Mouse (Mus musculus) lung, postnatal 0 days (tissue): ENCODE measurements around the gene Sgce.

Source experiments
- CTCF ChIP-seq: IDR thresholded peaks from 2 replicates; pipeline ENCODE4 v1.5.1; 2016; ENCODE audit warnings: antibody characterized with exemption, mild to moderate bottlenecking
- EP300 ChIP-seq: IDR thresholded peaks from 2 replicates; pipeline ENCODE4 v1.6.1; 2016; ENCODE audit warnings: antibody characterized with exemption, mild to moderate bottlenecking, control low read depth

DNA sequence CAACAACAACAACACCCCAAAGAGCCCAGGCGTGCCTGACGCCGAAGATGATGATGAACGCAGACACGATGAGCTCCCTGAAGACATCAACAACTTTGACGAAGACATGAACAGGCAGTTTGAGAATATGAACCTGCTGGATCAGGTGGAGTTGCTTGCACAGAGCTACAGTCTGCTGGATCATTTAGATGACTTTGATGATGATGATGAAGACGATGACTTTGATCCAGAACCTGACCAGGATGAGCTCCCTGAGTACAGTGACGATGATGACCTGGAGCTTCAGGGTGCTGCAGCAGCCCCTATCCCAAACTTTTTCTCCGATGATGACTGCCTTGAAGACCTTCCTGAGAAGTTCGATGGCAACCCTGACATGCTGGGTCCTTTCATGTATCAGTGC is 7.3 kb upstream of the Sgce start:
- no peak for TF ChIP-seq CTCF
- no peak for TF ChIP-seq EP300
